Mouse (Mus musculus): ENCODE data around the gene Trim25. TPM values are rescaled to one million over a fixed set of nuclear protein-coding genes. Genes with fewer than 3 reads are reported as not detected.
"Not testable (repeated sequence)": the region's sequence is repeated elsewhere in the genome, so short reads cannot be mapped to it uniquely, and the experiment has no call there.

The Trim25 gene
- polyA plus RNA-seq, 1 experiment from 2014 or later: 20.4 TPM

DNA sequence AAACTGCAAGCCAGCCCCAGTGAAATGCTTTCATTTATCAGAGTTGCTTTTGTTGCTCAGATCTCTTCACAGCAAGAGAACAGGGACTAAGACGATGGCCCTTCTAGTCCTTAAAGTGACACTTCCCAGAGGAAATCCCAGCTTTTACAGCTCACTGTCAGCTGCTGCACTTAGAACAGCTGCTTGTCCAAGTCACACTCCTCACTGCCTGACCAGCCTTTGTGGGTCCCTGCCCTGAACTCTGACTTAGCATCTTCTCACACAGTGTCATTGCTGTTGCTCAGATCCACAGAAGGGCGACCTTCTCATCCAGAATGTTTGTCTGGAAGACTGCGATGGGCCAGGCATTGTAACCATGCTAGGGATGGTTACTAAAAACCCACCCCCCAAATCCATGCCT is 26.4 kb downstream of the Trim25 start:
- peaks cover 62% of the 10 kb centered on the region for H3K4me1 ChIP-seq (replicated peaks)
- H3K36me3 ChIP-seq (replicated peaks): peaks cover 9% of the 10 kb centered on the region
- H3K4me2 ChIP-seq: no peak overlapping the region
- no peaks in the 10 kb centered on the region for H3K27me3 ChIP-seq
- 74% methylated on average over 3 of the region's 3 CpGs for WGBS (ENCODE audit: insufficient replicate concordance)
- no peak overlapping the region for H3K9ac ChIP-seq
- no peak overlapping the region for H3K4me3 ChIP-seq (replicated peaks)
- H3K27ac ChIP-seq (replicated peaks): 0 out of 2 replicates have a peak overlapping the region, but pooled peaks have one; percentile 2
- H3K9me3 ChIP-seq (replicated peaks): no peaks in the 10 kb centered on the region
- no peak for ATAC-seq (ENCODE audit: insufficient read depth)

- Histone ChIP-seq H3K4me1 (replicated peaks) (peaks cover 56% of the 10 kb centered on the region), H3K27ac (replicated peaks) (0 out of 2 replicates have a peak overlapping the region, but pooled peaks have one; percentile 2), H3K27me3 (no peaks in the 10 kb centered on the region), H3K9me3 (replicated peaks) (no peaks in the 10 kb centered on the region), H3K9ac (no peak overlapping the region), H3K36me3 (replicated peaks) (peaks cover 4% of the 10 kb centered on the region; the same call in 1 of the 2 replicates), H3K4me3 (replicated peaks) (no peak overlapping the region), H3K4me2 (no peak overlapping the region)
- 78% methylated on average over 3 of the region's 3 CpGs for WGBS (ENCODE audit: insufficient replicate concordance)
- no peak for ATAC-seq (ENCODE audit: insufficient read depth)
These were observed 26.9 kb downstream of the Trim25 start for GRCm38 (mm10) chr11:89026117-89026516.

DNA sequence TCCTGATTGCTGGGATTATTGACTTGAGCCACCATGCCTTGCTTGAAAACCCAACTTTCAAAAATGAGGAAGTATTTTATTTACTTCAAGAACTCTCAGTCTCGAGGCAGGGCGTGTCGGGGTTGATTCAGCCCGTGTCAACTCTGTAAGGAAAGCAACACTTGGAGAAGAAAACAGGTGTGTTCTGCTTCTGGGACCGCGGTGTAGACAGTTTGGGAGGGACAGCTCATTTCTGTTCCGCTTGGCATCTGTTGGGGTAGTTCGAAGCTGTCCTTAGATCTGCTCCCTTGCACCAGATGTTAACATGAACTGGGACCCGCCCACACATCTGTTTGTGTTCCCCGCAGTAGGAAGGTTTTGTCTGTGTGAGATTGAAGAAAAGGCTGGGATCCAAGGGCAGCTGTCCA is 28.8 kb downstream of the Trim25 start:
- no peaks in the 10 kb centered on the region for H3K27me3 ChIP-seq
- peaks cover 40% of the 10 kb centered on the region for H3K4me1 ChIP-seq (replicated peaks)
- no peak overlapping the region for H3K4me3 ChIP-seq (replicated peaks)
- H3K36me3 ChIP-seq (replicated peaks): no peaks in the 10 kb centered on the region
- H3K27ac ChIP-seq (replicated peaks): 0 out of 2 replicates have a peak overlapping the region, but pooled peaks have one; percentile 46
- 24% methylated on average over 10 of the region's 10 CpGs for WGBS (ENCODE audit: insufficient replicate concordance)
- H3K9me3 ChIP-seq (replicated peaks): no peaks in the 10 kb centered on the region
- no peak overlapping the region for H3K9ac ChIP-seq
- H3K4me2 ChIP-seq: peak overlapping the region; percentile 23; the same call in 1 of the 2 replicates
- no peak for ATAC-seq (ENCODE audit: insufficient read depth)

DNA sequence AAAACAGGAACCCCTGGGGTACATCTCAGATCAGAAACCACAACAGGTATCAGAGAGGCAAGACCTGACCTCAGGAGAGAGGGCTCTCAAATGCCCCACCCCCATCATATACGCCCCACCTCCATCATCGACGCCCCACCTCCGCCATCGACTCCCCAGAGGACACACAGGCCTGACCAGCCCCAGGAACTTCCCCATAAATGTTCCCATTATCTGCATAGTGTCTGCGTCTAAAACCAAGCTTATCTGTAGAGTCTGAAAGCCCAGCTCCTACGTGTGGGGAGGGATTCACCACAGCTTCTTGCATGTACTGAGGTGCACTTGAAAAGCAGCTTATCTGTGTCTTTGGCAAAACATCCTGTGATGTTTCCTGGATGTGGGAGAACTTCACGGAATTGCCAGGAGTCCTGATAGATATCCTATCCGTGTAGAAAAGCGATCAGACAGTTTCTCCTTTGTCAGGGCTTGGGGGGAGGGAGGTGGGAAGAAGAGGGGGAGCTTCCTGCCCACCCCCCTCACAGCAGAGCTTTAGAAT is 29.8 kb downstream of the Trim25 start:
- Histone ChIP-seq H3K4me2 (peak overlapping the region; percentile 3; the same call in 1 of the 2 replicates), H3K27me3 (no peaks in the 10 kb centered on the region), H3K36me3 (replicated peaks) (no peaks in the 10 kb centered on the region), H3K9ac (no peak overlapping the region), H3K4me1 (replicated peaks) (peaks cover 37% of the 10 kb centered on the region), H3K4me3 (replicated peaks) (no peak overlapping the region), H3K27ac (replicated peaks) (peak overlapping the region; percentile 61), H3K9me3 (replicated peaks) (no peaks in the 10 kb centered on the region)
- whole genome bisulfite sequencing (ENCODE audit: insufficient replicate concordance): 10% methylated on average over 10 of the region's 10 CpGs
- peak; percentile 73 for ATAC-seq (ENCODE audit: insufficient read depth)

DNA sequence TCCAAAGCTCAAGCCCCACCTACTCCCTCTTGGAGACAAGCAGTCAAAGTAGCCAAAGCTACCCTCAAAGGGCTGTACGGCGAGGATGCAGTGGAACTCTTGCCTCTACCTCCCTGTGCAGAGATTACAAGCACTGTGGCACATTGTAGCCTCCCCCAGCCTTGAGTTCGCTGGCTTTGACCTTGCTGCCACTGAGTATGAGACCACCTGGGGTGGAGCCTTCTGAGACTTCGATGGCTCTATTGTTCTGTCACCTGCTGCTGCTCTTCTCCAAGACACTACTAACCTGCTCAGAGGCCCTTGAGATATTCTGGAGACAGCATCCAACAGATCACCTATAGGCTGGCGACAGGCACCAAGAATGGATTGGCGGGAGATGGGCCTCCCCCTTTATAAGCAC is 31.4 kb downstream of the Trim25 start:
- H3K9ac ChIP-seq: no peak overlapping the region
- no peak overlapping the region for H3K4me2 ChIP-seq
- H3K4me1 ChIP-seq (replicated peaks): peaks cover 27% of the 10 kb centered on the region
- H3K36me3 ChIP-seq (replicated peaks): no peaks in the 10 kb centered on the region
- 75% methylated on average over 6 of the region's 6 CpGs for WGBS (ENCODE audit: insufficient replicate concordance)
- H3K9me3 ChIP-seq (replicated peaks): no peaks in the 10 kb centered on the region
- no peak overlapping the region for H3K27ac ChIP-seq (replicated peaks)
- H3K4me3 ChIP-seq (replicated peaks): no peak overlapping the region
- H3K27me3 ChIP-seq: no peaks in the 10 kb centered on the region
- no peak for ATAC-seq (ENCODE audit: insufficient read depth)

DNA sequence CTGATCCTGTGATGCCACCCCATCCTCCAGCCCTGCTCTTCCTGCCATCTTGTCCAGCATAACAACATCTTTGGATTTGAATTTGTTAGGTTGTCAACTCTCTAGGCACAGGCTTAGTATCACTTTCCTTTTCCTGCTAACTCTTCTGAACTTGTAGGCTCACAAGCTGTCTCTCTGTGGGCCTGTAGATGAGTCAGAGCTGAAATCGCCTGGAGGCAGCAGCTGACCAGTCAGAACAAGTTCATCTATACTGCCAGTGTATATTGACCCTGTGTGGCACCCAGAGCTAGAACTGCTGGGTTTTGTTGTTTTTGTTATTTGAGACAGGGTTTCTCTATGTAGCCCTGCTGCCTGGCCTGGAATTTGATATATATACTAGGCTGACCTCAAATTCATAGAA is 32.0 kb downstream of the Trim25 start:
- WGBS (ENCODE audit: insufficient replicate concordance): 45% methylated on average over 1 of the region's 1 CpGs
- Histone ChIP-seq H3K27me3 (no peaks in the 10 kb centered on the region), H3K4me2 (no peak overlapping the region), H3K4me3 (replicated peaks) (no peak overlapping the region), H3K36me3 (replicated peaks) (no peaks in the 10 kb centered on the region), H3K27ac (replicated peaks) (no peak overlapping the region), H3K9ac (no peak overlapping the region), H3K4me1 (replicated peaks) (peaks cover 21% of the 10 kb centered on the region), H3K9me3 (replicated peaks) (no peaks in the 10 kb centered on the region)
- no peak for ATAC-seq (ENCODE audit: insufficient read depth)

GRCm38 (mm10) chr11:89034592-89034991 is 35.4 kb downstream of the Trim25 start:
- H3K4me2 ChIP-seq: no peak overlapping the region
- no peaks in the 10 kb centered on the region for H3K36me3 ChIP-seq (replicated peaks)
- no peaks in the 10 kb centered on the region for H3K4me1 ChIP-seq (replicated peaks)
- no peak for ATAC-seq (ENCODE audit: insufficient read depth)
- no peaks in the 10 kb centered on the region for H3K27me3 ChIP-seq
- H3K27ac ChIP-seq (replicated peaks): no peak overlapping the region
- H3K4me3 ChIP-seq (replicated peaks): no peak overlapping the region
- no peak overlapping the region for H3K9ac ChIP-seq
- no peaks in the 10 kb centered on the region for H3K9me3 ChIP-seq (replicated peaks)

DNA sequence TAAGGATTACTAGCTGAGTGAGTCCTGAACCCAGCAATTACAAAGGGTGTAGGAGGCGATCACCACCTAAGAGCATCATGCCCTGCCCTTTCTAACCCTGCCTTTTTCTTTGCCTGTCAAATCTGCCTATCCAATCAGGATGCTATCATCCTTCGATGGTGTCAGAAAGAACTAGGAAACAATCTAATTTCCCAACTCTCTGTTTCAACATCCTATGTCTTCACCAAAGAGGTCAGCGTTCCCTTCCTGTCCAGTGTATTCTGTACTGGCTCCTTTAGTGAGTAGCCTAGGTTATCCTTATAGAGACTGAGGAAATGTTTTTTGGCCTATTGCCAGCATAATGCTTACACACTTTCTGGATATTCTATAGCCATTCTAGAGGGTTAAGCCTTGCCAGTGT is 36.4 kb downstream of the Trim25 start:
- WGBS (ENCODE audit: insufficient replicate concordance): 61% methylated on average over 3 of the region's 3 CpGs

GRCm38 (mm10) chr11:89038496-89038895 is 39.3 kb downstream of the Trim25 start:
- H3K9ac ChIP-seq: no peak overlapping the region
- 82% methylated on average over 6 of the region's 6 CpGs for WGBS (ENCODE audit: insufficient replicate concordance)
- no peak overlapping the region for H3K4me3 ChIP-seq (replicated peaks)
- no peak overlapping the region for H3K4me2 ChIP-seq
- ATAC-seq (ENCODE audit: insufficient read depth): no peak
- H3K27me3 ChIP-seq: no peaks in the 10 kb centered on the region
- no peaks in the 10 kb centered on the region for H3K9me3 ChIP-seq (replicated peaks)
- no peak overlapping the region for H3K27ac ChIP-seq (replicated peaks)
- peaks cover 10% of the 10 kb centered on the region for H3K36me3 ChIP-seq (replicated peaks)
- no peaks in the 10 kb centered on the region for H3K4me1 ChIP-seq (replicated peaks)

More for the DNA sequence above, 36.4 kb downstream of the Trim25 start:
- Histone ChIP-seq H3K4me3 (replicated peaks) (no peak overlapping the region), H3K27me3 (no peaks in the 10 kb centered on the region), H3K36me3 (replicated peaks) (peaks cover 8% of the 10 kb centered on the region), H3K4me1 (replicated peaks) (no peaks in the 10 kb centered on the region), H3K9ac (no peak overlapping the region), H3K4me2 (no peak overlapping the region), H3K27ac (replicated peaks) (no peak overlapping the region), H3K9me3 (replicated peaks) (no peaks in the 10 kb centered on the region)
- ATAC-seq (ENCODE audit: insufficient read depth): no peak

DNA sequence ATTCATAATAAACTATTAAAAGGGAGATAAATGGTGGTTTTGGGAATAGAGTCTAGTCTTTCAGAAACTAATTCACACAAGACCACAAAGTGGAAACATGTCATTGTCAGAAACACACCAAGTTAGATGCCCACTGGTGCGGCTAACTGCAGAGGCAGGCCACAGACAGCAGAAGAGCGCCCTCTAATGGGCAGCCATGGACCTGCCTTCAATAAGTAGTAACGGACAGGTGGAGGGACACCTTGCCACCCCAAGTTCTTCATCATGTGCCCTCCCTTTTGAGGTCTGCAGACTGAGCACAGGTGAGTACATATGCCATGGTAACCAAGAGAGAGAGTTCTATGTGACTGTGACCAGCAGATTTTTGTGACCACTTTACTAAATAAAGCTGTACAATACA is 40.1 kb downstream of the Trim25 start:
- peaks cover 11% of the 10 kb centered on the region for H3K36me3 ChIP-seq (replicated peaks)
- no peaks in the 10 kb centered on the region for H3K4me1 ChIP-seq (replicated peaks)
- 21% methylated on average over 3 of the region's 3 CpGs for WGBS (ENCODE audit: insufficient replicate concordance)
- no peak for ATAC-seq (ENCODE audit: insufficient read depth)
- no peaks in the 10 kb centered on the region for H3K27me3 ChIP-seq
- H3K9ac ChIP-seq: no peak overlapping the region
- no peaks in the 10 kb centered on the region for H3K9me3 ChIP-seq (replicated peaks)
- no peak overlapping the region for H3K4me3 ChIP-seq (replicated peaks)
- H3K4me2 ChIP-seq: no peak overlapping the region
- H3K27ac ChIP-seq (replicated peaks): no peak overlapping the region

DNA sequence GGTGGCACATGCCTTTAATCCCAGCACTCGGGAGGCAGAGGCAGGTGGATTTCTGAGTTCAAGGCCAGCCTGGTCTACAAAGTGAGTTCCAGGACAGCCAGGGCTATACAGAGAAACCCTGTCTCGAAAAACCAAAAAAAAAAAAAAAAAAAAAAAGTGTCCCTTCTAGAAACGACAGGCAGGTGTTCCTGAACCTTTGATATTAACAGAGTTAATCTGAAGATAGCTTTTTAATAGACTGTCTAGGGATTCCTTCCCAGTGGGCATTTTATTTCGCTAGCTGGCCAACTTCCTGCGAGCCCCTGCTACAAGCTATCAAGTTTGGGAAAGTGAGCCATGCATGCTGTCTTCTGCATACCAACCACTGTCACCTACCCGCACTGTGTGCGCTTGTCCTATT is 41.9 kb downstream of the Trim25 start:
- not testable (repeated sequence) for H3K9me3 ChIP-seq (replicated peaks); H3K4me3 ChIP-seq (replicated peaks); H3K9ac ChIP-seq; H3K27me3 ChIP-seq; H3K27ac ChIP-seq (replicated peaks); H3K4me1 ChIP-seq (replicated peaks); ATAC-seq (ENCODE audit: insufficient read depth); H3K4me2 ChIP-seq
- peaks cover 19% of the 10 kb centered on the region for H3K36me3 ChIP-seq (replicated peaks)
- 78% methylated on average over 6 of the region's 7 CpGs for WGBS (ENCODE audit: insufficient replicate concordance)

- Histone ChIP-seq H3K9ac (no peak overlapping the region), H3K4me2 (no peak overlapping the region), H3K9me3 (replicated peaks) (no peaks in the 10 kb centered on the region), H3K27ac (replicated peaks) (no peak overlapping the region), H3K27me3 (no peaks in the 10 kb centered on the region), H3K4me3 (replicated peaks) (no peak overlapping the region), H3K36me3 (replicated peaks) (peaks cover 19% of the 10 kb centered on the region), H3K4me1 (replicated peaks) (no peaks in the 10 kb centered on the region)
- 78% methylated on average over 7 of the region's 7 CpGs for WGBS (ENCODE audit: insufficient replicate concordance)
- no peak for ATAC-seq (ENCODE audit: insufficient read depth)
These were observed 43.9 kb downstream of the Trim25 start for GRCm38 (mm10) chr11:89043046-89043445.
